Mouse (Mus musculus) leukemia stem cell, adult 10-12 weeks (primary cell): ENCODE data around the gene Pcbp1. TPM values are rescaled to one million over a fixed set of nuclear protein-coding genes. Genes with fewer than 3 reads are reported as not detected.

Experiments
- polyA plus RNA-seq: library from polyadenylated mRNA; stranded (reverse); fragments of >175 nt; gene quantifications from 2 replicates; pipeline ENCODE4 v1.2.3, GENCODE M21; 2012; ENCODE audit warnings: low replicate concordance

Gene Pcbp1
- 933 and 1,241 TPM in 2 replicates for polyA plus RNA-seq

DNA sequence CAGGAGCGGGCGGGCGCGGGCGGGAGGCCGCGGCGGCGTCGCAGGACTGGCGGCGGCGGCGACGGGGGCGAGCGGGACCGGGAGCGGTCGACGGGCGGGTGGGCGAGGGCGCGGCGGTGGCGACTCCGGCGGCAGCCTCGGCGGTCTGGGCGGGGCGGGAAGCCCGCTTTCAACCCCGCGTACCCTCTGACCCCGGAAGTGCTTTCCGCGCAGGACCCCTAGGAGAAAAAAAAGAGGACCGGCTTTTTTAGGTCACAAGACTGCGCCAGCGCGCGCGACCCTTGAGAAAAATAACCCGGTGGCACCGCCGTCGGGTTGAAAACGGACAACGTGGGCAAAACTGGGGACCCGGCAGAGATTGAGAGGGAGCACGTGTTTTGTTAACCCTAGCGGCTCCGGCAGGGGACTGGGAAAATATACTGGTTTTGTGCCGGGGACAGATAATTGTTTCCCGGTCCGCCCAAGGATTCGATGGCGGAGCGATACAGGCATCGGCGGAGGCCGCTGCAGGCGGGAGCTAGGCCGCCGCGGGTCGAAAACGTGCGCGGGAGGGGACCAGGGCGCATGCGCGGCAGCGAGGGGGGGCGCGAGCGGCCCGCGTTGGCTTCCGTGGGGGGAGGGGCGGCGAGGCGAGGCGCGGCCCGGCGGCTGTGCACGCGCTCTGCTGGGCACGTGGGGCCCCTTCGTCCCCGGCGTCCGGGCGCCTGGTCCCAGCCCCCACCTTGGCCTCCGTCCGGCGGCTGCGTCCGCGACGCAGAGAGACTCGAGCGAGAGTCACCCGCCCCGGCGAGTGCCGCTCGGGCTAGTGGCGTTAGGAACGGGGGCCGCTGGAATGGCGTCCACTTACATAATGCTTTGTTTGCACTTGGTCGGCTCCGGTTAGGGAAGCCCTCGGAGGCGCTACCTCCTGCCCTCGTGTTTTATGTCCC lies at the start of gene Pcbp1:
Pcbp1 (minus strand) TSS at position 290 of the 929 bp plus-strand sequence.

Other genes with a start within 250 kb of the Pcbp1 start
- 5.5 and 16.4 TPM in 2 replicates for gene Fam136a, start 160.7 kb downstream of the Pcbp1 start, polyA plus RNA-seq
- 9.3 and 15.4 TPM in 2 replicates for gene Snrpg, start 155.0 kb downstream of the Pcbp1 start, polyA plus RNA-seq
- 9.2 and 11.0 TPM in 2 replicates for gene Pcyox1, start 129.2 kb downstream of the Pcbp1 start, polyA plus RNA-seq
- gene Tia1, start 122.1 kb downstream of the Pcbp1 start, polyA plus RNA-seq, result 14.9 and 21.6 TPM in 2 replicates
- not detected in 2 replicates for gene Gm44790, start 99.7 kb downstream of the Pcbp1 start, polyA plus RNA-seq
- gene C87436, start 87.9 kb downstream of the Pcbp1 start, polyA plus RNA-seq, result 4.3 and 8.0 TPM in 2 replicates
- 0.63 TPM in 1 of 2 replicates, not detected in the other for gene Asprv1, start 101.8 kb upstream of the Pcbp1 start, polyA plus RNA-seq
- gene Mxd1, start 142.8 kb upstream of the Pcbp1 start, polyA plus RNA-seq, result 16.8 and 22.0 TPM in 2 replicates
- 53.4 and 119 TPM in 2 replicates for gene Snrnp27, start 158.2 kb upstream of the Pcbp1 start, polyA plus RNA-seq
- gene Gmcl1, start 207.1 kb upstream of the Pcbp1 start, polyA plus RNA-seq, result 17.7 and 27.9 TPM in 2 replicates